Mouse (Mus musculus): ENCODE results near the gene 2410004B18Rik. TPM values are rescaled to one million over a fixed set of nuclear protein-coding genes. Genes with fewer than 3 reads are reported as not detected.

2410004B18Rik gene
- total RNA-seq, 2 experiments from 2014 or later = 37.1 to 38.2 TPM

- DNase-seq (ENCODE audit: low spot score in 2 of 2) = no peak
Observed at GRCm38 (mm10) chr3:145925506-145925905, 12.3 kb upstream of the 2410004B18Rik start.

GRCm38 (mm10) chr3:145929525-145930400 is 8.1 kb upstream of the 2410004B18Rik start:
- DNase-seq (ENCODE audit: low spot score in 2 of 2) = no peak

GRCm38 (mm10) chr3:145933845-145934244 is 4.0 kb upstream of the 2410004B18Rik start:
- no peak for DNase-seq (ENCODE audit: low spot score in 2 of 2)

GRCm38 (mm10) chr3:145938405-145939349 is 863 bp downstream of the 2410004B18Rik start:
- no peak for DNase-seq (ENCODE audit: low spot score in 2 of 2)

- no peak for DNase-seq (ENCODE audit: low spot score in 2 of 2)
Observed at GRCm38 (mm10) chr3:145939402-145939801, 1.6 kb downstream of the 2410004B18Rik start.

- DNase-seq (ENCODE audit: low spot score in 2 of 2) = no peak
Observed at GRCm38 (mm10) chr3:145939971-145940370, 2.2 kb downstream of the 2410004B18Rik start.

- peak; percentile 56 to 79 for DNase-seq (ENCODE audit: low spot score in 2 of 2)
Observed at GRCm38 (mm10) chr3:145941971-145942370, 4.2 kb downstream of the 2410004B18Rik start.

GRCm38 (mm10) chr3:145944348-145944747 is 6.5 kb downstream of the 2410004B18Rik start:
- DNase-seq (ENCODE audit: low spot score in 2 of 2) = no peak

GRCm38 (mm10) chr3:145945904-145946303 is 8.1 kb downstream of the 2410004B18Rik start:
- DNase-seq (ENCODE audit: low spot score in 2 of 2) = no peak

GRCm38 (mm10) chr3:145946654-145947053 is 8.8 kb downstream of the 2410004B18Rik start:
- no peak for DNase-seq (ENCODE audit: low spot score in 2 of 2)

- no peak for DNase-seq (ENCODE audit: low spot score in 2 of 2)
Observed at GRCm38 (mm10) chr3:145947539-145948204, 9.9 kb downstream of the 2410004B18Rik start.

GRCm38 (mm10) chr3:145950034-145950814 is 12.4 kb downstream of the 2410004B18Rik start:
- peak; percentile 58 to 80 for DNase-seq (ENCODE audit: low spot score in 2 of 2)

GRCm38 (mm10) chr3:145950815-145951130 is 13.0 kb downstream of the 2410004B18Rik start:
- DNase-seq (ENCODE audit: low spot score in 2 of 2) = no peak

GRCm38 (mm10) chr3:145951287-145952165 is 13.7 kb downstream of the 2410004B18Rik start:
- no peak for DNase-seq (ENCODE audit: low spot score in 2 of 2)

GRCm38 (mm10) chr3:145952945-145953344 is 15.1 kb downstream of the 2410004B18Rik start:
- no peak for DNase-seq (ENCODE audit: low spot score in 2 of 2)

GRCm38 (mm10) chr3:145953411-145953810 is 15.6 kb downstream of the 2410004B18Rik start:
- no peak for DNase-seq (ENCODE audit: low spot score in 2 of 2)

GRCm38 (mm10) chr3:145959824-145960223 is 22.0 kb downstream of the 2410004B18Rik start:
- peak in 1 of 2 experiments; percentile 46 for DNase-seq (ENCODE audit: low spot score in 2 of 2)

- no peak for DNase-seq (ENCODE audit: low spot score in 2 of 2)
Observed at GRCm38 (mm10) chr3:145962411-145962810, 24.6 kb downstream of the 2410004B18Rik start.

Measured in layer of hippocampus, adult 18-20 months (tissue).